Mouse (Mus musculus): ENCODE results near the gene C1qa. TPM values are rescaled to one million over a fixed set of nuclear protein-coding genes. Genes with fewer than 3 reads are reported as not detected.

The C1qa gene
- polyA plus RNA-seq, 1 experiment, result 134 TPM

- TF ChIP-seq FLI1 (IDR thresholded peaks at IDR 0.05; ENCODE audit: low read length) (no peak), GATA1 (IDR thresholded peaks at IDR 0.05; ENCODE audit: borderline replicate concordance, low read length) (no peak)
- Histone ChIP-seq H3K9me3 (no peaks in the 10 kb centered on the region), H3K4me1 (no peaks in the 10 kb centered on the region), H3K27me3 (replicated peaks) (peaks cover 39% of the 10 kb centered on the region), H3K4me3 (replicated peaks) (no peak overlapping the region), H3K36me3 (replicated peaks; ENCODE audit: low read length) (no peaks in the 10 kb centered on the region)
Measured at GRCm38 (mm10) chr4:136925804-136926203, 27.2 kb upstream of the C1qa start.

- Histone ChIP-seq H3K4me3 (replicated peaks) (no peak overlapping the region), H3K36me3 (replicated peaks; ENCODE audit: low read length) (no peaks in the 10 kb centered on the region), H3K27me3 (replicated peaks) (peaks cover 34% of the 10 kb centered on the region), H3K4me1 (no peaks in the 10 kb centered on the region), H3K9me3 (no peaks in the 10 kb centered on the region)
- TF ChIP-seq FLI1 (IDR thresholded peaks at IDR 0.05; ENCODE audit: low read length) (no peak), GATA1 (IDR thresholded peaks at IDR 0.05; ENCODE audit: borderline replicate concordance, low read length) (no peak)
Measured at GRCm38 (mm10) chr4:136924529-136924928, 25.9 kb upstream of the C1qa start.

GRCm38 (mm10) chr4:136919526-136919925 is 20.9 kb upstream of the C1qa start:
- Histone ChIP-seq H3K27me3 (replicated peaks) (peaks cover 35% of the 10 kb centered on the region), H3K36me3 (replicated peaks; ENCODE audit: low read length) (no peaks in the 10 kb centered on the region), H3K4me3 (replicated peaks) (no peak overlapping the region), H3K4me1 (no peaks in the 10 kb centered on the region), H3K9me3 (no peaks in the 10 kb centered on the region)
- TF ChIP-seq GATA1 (IDR thresholded peaks at IDR 0.05; ENCODE audit: borderline replicate concordance, low read length) (no peak), FLI1 (IDR thresholded peaks at IDR 0.05; ENCODE audit: low read length) (no peak)

DNA sequence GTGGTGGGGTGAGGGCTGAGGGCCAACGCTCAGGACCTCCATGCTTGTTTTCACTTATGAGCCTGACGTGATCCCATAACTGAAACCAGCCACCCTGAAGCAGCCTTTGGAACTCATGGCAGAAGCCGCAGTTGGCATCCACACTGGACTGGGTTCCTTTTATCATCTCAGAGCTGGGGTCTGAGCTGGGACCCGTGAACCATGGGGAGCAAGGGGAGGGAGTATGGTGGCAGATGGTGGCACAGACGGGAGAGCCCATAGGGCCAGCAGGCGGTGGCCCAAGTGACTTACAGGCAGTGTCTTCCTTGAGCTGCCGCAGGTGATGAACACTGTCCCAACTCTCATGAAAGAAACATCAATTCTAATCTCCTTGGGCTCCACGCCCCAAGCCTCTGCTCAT is 20.2 kb upstream of the C1qa start:
- Histone ChIP-seq H3K9me3 (no peaks in the 10 kb centered on the region), H3K4me3 (replicated peaks) (no peak overlapping the region), H3K4me1 (no peaks in the 10 kb centered on the region), H3K27me3 (replicated peaks) (peaks cover 41% of the 10 kb centered on the region), H3K36me3 (replicated peaks; ENCODE audit: low read length) (no peaks in the 10 kb centered on the region)
- TF ChIP-seq FLI1 (IDR thresholded peaks at IDR 0.05; ENCODE audit: low read length) (no peak), GATA1 (IDR thresholded peaks at IDR 0.05; ENCODE audit: borderline replicate concordance, low read length) (no peak)

DNA sequence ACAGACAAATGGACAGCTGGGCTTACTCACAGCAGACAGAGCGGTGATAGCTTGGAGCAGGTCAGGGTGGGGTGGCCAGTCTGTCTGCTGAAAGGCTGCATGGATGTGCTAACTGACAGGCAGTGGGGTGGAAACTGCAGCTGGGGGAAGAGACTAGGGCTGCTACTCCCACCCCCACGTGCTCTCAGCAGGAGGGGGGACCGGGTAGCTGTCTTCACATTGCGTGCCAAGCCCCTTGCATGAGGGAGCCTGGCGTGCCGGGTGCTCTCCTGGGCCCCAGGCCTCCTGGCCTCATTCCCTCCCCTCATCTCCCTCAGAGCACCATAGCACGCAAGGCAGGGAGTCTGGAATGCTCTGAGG is 18.5 kb upstream of the C1qa start:
- Histone ChIP-seq H3K36me3 (replicated peaks; ENCODE audit: low read length) (no peaks in the 10 kb centered on the region), H3K27me3 (replicated peaks) (peaks cover 52% of the 10 kb centered on the region), H3K4me1 (no peaks in the 10 kb centered on the region), H3K4me3 (replicated peaks) (no peak overlapping the region), H3K9me3 (no peaks in the 10 kb centered on the region)
- TF ChIP-seq GATA1 (IDR thresholded peaks at IDR 0.05; ENCODE audit: borderline replicate concordance, low read length) (no peak), FLI1 (IDR thresholded peaks at IDR 0.05; ENCODE audit: low read length) (no peak)

GRCm38 (mm10) chr4:136916359-136917164 is 18.0 kb upstream of the C1qa start:
- Histone ChIP-seq H3K36me3 (replicated peaks; ENCODE audit: low read length) (no peaks in the 10 kb centered on the region), H3K9me3 (no peaks in the 10 kb centered on the region), H3K27me3 (replicated peaks) (peaks cover 55% of the 10 kb centered on the region), H3K4me3 (replicated peaks) (no peak overlapping the region), H3K4me1 (no peaks in the 10 kb centered on the region)
- TF ChIP-seq GATA1 (IDR thresholded peaks at IDR 0.05; ENCODE audit: borderline replicate concordance, low read length), result no peak
- no peak for TF ChIP-seq FLI1 (IDR thresholded peaks at IDR 0.05; ENCODE audit: low read length)

DNA sequence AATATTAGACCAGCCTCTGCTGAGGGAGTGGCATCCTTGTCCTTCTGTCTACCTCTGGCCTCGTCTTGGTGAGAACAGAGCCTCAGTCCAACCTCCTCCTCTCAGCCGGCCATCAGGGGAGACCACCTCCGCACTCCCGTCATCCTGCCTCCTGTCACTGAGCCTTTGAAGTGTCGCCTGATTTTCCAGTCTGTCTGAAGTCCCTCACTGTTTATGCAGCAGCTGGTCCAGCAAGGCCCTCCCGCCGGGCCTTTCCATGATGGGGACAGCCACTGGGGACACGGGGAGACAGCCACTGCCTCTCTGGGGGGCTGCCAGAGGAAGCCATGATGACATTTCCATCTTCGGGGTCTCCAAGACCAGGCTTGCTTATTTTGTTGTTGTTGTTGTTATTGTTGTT is 14.2 kb upstream of the C1qa start:
- H3K27me3 ChIP-seq (replicated peaks), result peaks cover 66% of the 10 kb centered on the region
- no peaks in the 10 kb centered on the region for H3K4me1 ChIP-seq
- H3K9me3 ChIP-seq, result no peaks in the 10 kb centered on the region
- TF ChIP-seq GATA1 (IDR thresholded peaks at IDR 0.05; ENCODE audit: borderline replicate concordance, low read length), result no peak
- TF ChIP-seq FLI1 (IDR thresholded peaks at IDR 0.05; ENCODE audit: low read length), result no peak
- no peaks in the 10 kb centered on the region for H3K36me3 ChIP-seq (replicated peaks; ENCODE audit: low read length)
- no peak overlapping the region for H3K4me3 ChIP-seq (replicated peaks)

GRCm38 (mm10) chr4:136911804-136912203 is 13.2 kb upstream of the C1qa start:
- TF ChIP-seq GATA1 (IDR thresholded peaks at IDR 0.05; ENCODE audit: borderline replicate concordance, low read length) (no peak), FLI1 (IDR thresholded peaks at IDR 0.05; ENCODE audit: low read length) (no peak)
- Histone ChIP-seq H3K4me1 (no peaks in the 10 kb centered on the region), H3K36me3 (replicated peaks; ENCODE audit: low read length) (no peaks in the 10 kb centered on the region), H3K27me3 (replicated peaks) (peaks cover 64% of the 10 kb centered on the region), H3K4me3 (replicated peaks) (no peak overlapping the region), H3K9me3 (no peaks in the 10 kb centered on the region)

- H3K9me3 ChIP-seq, result no peaks in the 10 kb centered on the region
- no peaks in the 10 kb centered on the region for H3K36me3 ChIP-seq (replicated peaks; ENCODE audit: low read length)
- H3K27me3 ChIP-seq (replicated peaks), result peaks cover 68% of the 10 kb centered on the region
- H3K4me1 ChIP-seq, result no peaks in the 10 kb centered on the region
- H3K4me3 ChIP-seq (replicated peaks), result no peak overlapping the region
- TF ChIP-seq FLI1 (IDR thresholded peaks at IDR 0.05; ENCODE audit: low read length) (no peak), GATA1 (IDR thresholded peaks at IDR 0.05; ENCODE audit: borderline replicate concordance, low read length) (no peak)
Measured at GRCm38 (mm10) chr4:136911211-136911646, 12.6 kb upstream of the C1qa start.

DNA sequence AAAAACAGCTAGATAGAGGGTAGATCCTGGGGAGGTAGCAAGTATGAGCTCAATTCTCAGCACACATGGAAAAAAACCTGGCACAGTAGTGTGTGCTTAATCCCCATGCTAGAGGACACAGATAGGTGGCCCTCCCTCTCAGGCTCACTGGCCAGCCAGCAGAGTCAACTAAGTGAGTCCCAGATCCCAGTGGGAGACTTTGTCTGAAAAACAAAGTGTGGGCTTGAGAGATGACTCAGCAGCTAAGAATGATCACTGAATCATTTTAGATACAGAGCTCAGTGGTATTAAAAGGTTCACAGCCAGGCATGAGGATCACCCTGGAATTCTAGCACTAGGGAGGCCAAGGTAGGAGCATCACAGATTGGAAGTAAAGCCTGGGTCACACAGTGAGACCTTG is 9.2 kb upstream of the C1qa start:
- H3K9me3 ChIP-seq, result no peaks in the 10 kb centered on the region
- H3K27me3 ChIP-seq (replicated peaks), result peaks cover 72% of the 10 kb centered on the region
- no peaks in the 10 kb centered on the region for H3K36me3 ChIP-seq (replicated peaks; ENCODE audit: low read length)
- H3K4me3 ChIP-seq (replicated peaks), result no peak overlapping the region
- no peaks in the 10 kb centered on the region for H3K4me1 ChIP-seq
- TF ChIP-seq GATA1 (IDR thresholded peaks at IDR 0.05; ENCODE audit: borderline replicate concordance, low read length) (no peak), FLI1 (IDR thresholded peaks at IDR 0.05; ENCODE audit: low read length) (no peak)

All from megakaryocyte, embryonic 14.5 days (primary cell).